Mouse (Mus musculus): Measurements from ENCODE around the gene Cyp2b19. TPM values are rescaled to one million over a fixed set of nuclear protein-coding genes. Genes with fewer than 3 reads are reported as not detected.
"Not testable (repeated sequence)": the region's sequence is repeated elsewhere in the genome, so short reads cannot be mapped to it uniquely, and the experiment has no call there.

The Cyp2b19 gene
- polyA plus RNA-seq, 1 experiment from 2014 or later = 11.3 TPM

- no peak overlapping the region for H3K9ac ChIP-seq
- H3K4me3 ChIP-seq = no peak overlapping the region
- H3K36me3 ChIP-seq = no peaks in the 10 kb centered on the region
- 14% methylated on average over 11 of the region's 11 CpGs for WGBS
- no peaks in the 10 kb centered on the region for H3K9me3 ChIP-seq
- no peaks in the 10 kb centered on the region for H3K4me1 ChIP-seq
- no peak overlapping the region for H3K4me2 ChIP-seq
- H3K27ac ChIP-seq = no peak overlapping the region
- no peak for ATAC-seq (ENCODE audit: insufficient number of reproducible peaks, low FRiP score, low TSS enrichment, low read depth)
- H3K27me3 ChIP-seq = no peaks in the 10 kb centered on the region
Measured at GRCm38 (mm10) chr7:26780510-26780909, 23.6 kb downstream of the Cyp2b19 start.

- WGBS = 16% methylated on average over 8 of the region's 8 CpGs
- Histone ChIP-seq H3K27me3 (no peaks in the 10 kb centered on the region), H3K4me1 (no peaks in the 10 kb centered on the region), H3K36me3 (no peaks in the 10 kb centered on the region), H3K9me3 (no peaks in the 10 kb centered on the region), H3K4me3 (no peak overlapping the region), H3K4me2 (no peak overlapping the region), H3K27ac (no peak overlapping the region), H3K9ac (no peak overlapping the region)
- no peak for ATAC-seq (ENCODE audit: insufficient number of reproducible peaks, low FRiP score, low TSS enrichment, low read depth)
Measured at GRCm38 (mm10) chr7:26780998-26781766, 24.2 kb downstream of the Cyp2b19 start.

GRCm38 (mm10) chr7:26781767-26782131 is 24.8 kb downstream of the Cyp2b19 start:
- Histone ChIP-seq H3K4me2 (no peak overlapping the region), H3K27me3 (no peaks in the 10 kb centered on the region), H3K4me3 (no peak overlapping the region), H3K36me3 (no peaks in the 10 kb centered on the region), H3K9me3 (no peaks in the 10 kb centered on the region), H3K4me1 (no peaks in the 10 kb centered on the region), H3K9ac (no peak overlapping the region), H3K27ac (no peak overlapping the region)
- no peak for ATAC-seq (ENCODE audit: insufficient number of reproducible peaks, low FRiP score, low TSS enrichment, low read depth)
- 43% methylated on average over 8 of the region's 8 CpGs for WGBS

GRCm38 (mm10) chr7:26783163-26783562 is 26.2 kb downstream of the Cyp2b19 start:
- 64% methylated on average over 5 of the region's 5 CpGs for WGBS
- ATAC-seq (ENCODE audit: insufficient number of reproducible peaks, low FRiP score, low TSS enrichment, low read depth) = no peak
- no peak overlapping the region for H3K4me2 ChIP-seq
- no peaks in the 10 kb centered on the region for H3K4me1 ChIP-seq
- no peak overlapping the region for H3K4me3 ChIP-seq
- no peak overlapping the region for H3K9ac ChIP-seq
- no peaks in the 10 kb centered on the region for H3K9me3 ChIP-seq
- no peaks in the 10 kb centered on the region for H3K36me3 ChIP-seq
- H3K27ac ChIP-seq = no peak overlapping the region
- H3K27me3 ChIP-seq = no peaks in the 10 kb centered on the region

GRCm38 (mm10) chr7:26786013-26786412 is 29.1 kb downstream of the Cyp2b19 start:
- ATAC-seq (ENCODE audit: insufficient number of reproducible peaks, low FRiP score, low TSS enrichment, low read depth); H3K9me3 ChIP-seq; H3K4me2 ChIP-seq; H3K4me1 ChIP-seq; H3K27ac ChIP-seq; H3K36me3 ChIP-seq; H3K4me3 ChIP-seq; H3K27me3 ChIP-seq; H3K9ac ChIP-seq: not testable (repeated sequence)
- 49% methylated on average over 1 of the region's 1 CpGs for WGBS

GRCm38 (mm10) chr7:26789984-26790383 is 33.0 kb downstream of the Cyp2b19 start:
- Histone ChIP-seq H3K4me2 (no peak overlapping the region), H3K27me3 (no peaks in the 10 kb centered on the region), H3K9ac (no peak overlapping the region), H3K36me3 (no peaks in the 10 kb centered on the region), H3K4me1 (no peaks in the 10 kb centered on the region), H3K4me3 (no peak overlapping the region), H3K9me3 (no peaks in the 10 kb centered on the region), H3K27ac (no peak overlapping the region)
- whole genome bisulfite sequencing = 75% methylated on average over 6 of the region's 6 CpGs
- ATAC-seq (ENCODE audit: insufficient number of reproducible peaks, low FRiP score, low TSS enrichment, low read depth) = no peak

- H3K4me3 ChIP-seq = no peak overlapping the region
- H3K4me2 ChIP-seq = no peak overlapping the region
- H3K4me1 ChIP-seq = no peaks in the 10 kb centered on the region
- no peak for ATAC-seq (ENCODE audit: insufficient number of reproducible peaks, low FRiP score, low TSS enrichment, low read depth)
- H3K9me3 ChIP-seq = no peaks in the 10 kb centered on the region
- H3K9ac ChIP-seq = no peak overlapping the region
- no peak overlapping the region for H3K27ac ChIP-seq
- no peaks in the 10 kb centered on the region for H3K27me3 ChIP-seq
- H3K36me3 ChIP-seq = no peaks in the 10 kb centered on the region
Measured at GRCm38 (mm10) chr7:26800104-26800503, 43.2 kb downstream of the Cyp2b19 start.

- Histone ChIP-seq H3K9me3 (no peaks in the 10 kb centered on the region), H3K4me2 (no peak overlapping the region), H3K9ac (no peak overlapping the region), H3K27ac (no peak overlapping the region), H3K36me3 (no peaks in the 10 kb centered on the region), H3K27me3 (no peaks in the 10 kb centered on the region), H3K4me1 (no peaks in the 10 kb centered on the region), H3K4me3 (no peak overlapping the region)
- ATAC-seq (ENCODE audit: insufficient number of reproducible peaks, low FRiP score, low TSS enrichment, low read depth) = no peak
- WGBS = 93% methylated on average over 1 of the region's 1 CpGs
Measured at GRCm38 (mm10) chr7:26800996-26801395, 44.1 kb downstream of the Cyp2b19 start.

- no peaks in the 10 kb centered on the region for H3K36me3 ChIP-seq
- H3K27me3 ChIP-seq = no peaks in the 10 kb centered on the region
- no peak within 1 kb of the TSS for H3K27ac ChIP-seq
- H3K9ac ChIP-seq = no peak within 1 kb of the TSS
- no peak within 1 kb of the TSS for H3K4me2 ChIP-seq
- no peak for ATAC-seq (ENCODE audit: insufficient number of reproducible peaks, low FRiP score, low TSS enrichment, low read depth)
- 93% methylated on average over 2 of the region's 2 CpGs for WGBS
- no peaks in the 10 kb centered on the region for H3K9me3 ChIP-seq
- no peaks in the 10 kb centered on the region for H3K4me1 ChIP-seq
- no peak within 1 kb of the TSS for H3K4me3 ChIP-seq
Measured at GRCm38 (mm10) chr7:26808592-26808991, 51.6 kb downstream of the Cyp2b19 start, which contains the start of gene Cyp2g1. Gene Cyp2g1 (plus strand): TSS chr7:26808892.

Other genes starting within 250 kb of the Cyp2b19 start
- gene Nlrp9a, start 222.1 kb upstream of the Cyp2b19 start, polyA plus RNA-seq (2015; fragmentation: Nextera tagmentation; extraction: Ambion mirVana) = not detected in 2 replicates
- not detected in 2 replicates for gene Vmn1r185, start 138.7 kb upstream of the Cyp2b19 start, polyA plus RNA-seq (2015; fragmentation: Nextera tagmentation; extraction: Ambion mirVana)
- not detected in 2 replicates for gene Cyp2b23, start 70.7 kb upstream of the Cyp2b19 start, polyA plus RNA-seq (2015; fragmentation: Nextera tagmentation; extraction: Ambion mirVana)
- gene Cyp2g1, start 51.8 kb downstream of the Cyp2b19 start, polyA plus RNA-seq (2015; fragmentation: Nextera tagmentation; extraction: Ambion mirVana) = not detected in 2 replicates
- gene Cyp2a5, start 78.2 kb downstream of the Cyp2b19 start, polyA plus RNA-seq (2015; fragmentation: Nextera tagmentation; extraction: Ambion mirVana) = not detected in 2 replicates
- not detected in 2 replicates for gene Cyp2a22, start 182.2 kb downstream of the Cyp2b19 start, polyA plus RNA-seq (2015; fragmentation: Nextera tagmentation; extraction: Ambion mirVana)